Mouse (Mus musculus) bone marrow macrophage, adult 2 months (primary cell): ENCODE results near the gene Skap1.

Experiments
- CTCF ChIP-seq: IDR thresholded peaks from 2 replicates; pipeline ENCODE4 v1.5.1; 2012; ENCODE audit warnings: low read depth, mild to moderate bottlenecking, low read length, moderate library complexity
- POLR2A ChIP-seq: IDR thresholded peaks from 2 replicates; pipeline ENCODE4 v1.6.1; 2012; ENCODE audit warnings: mild to moderate bottlenecking, low read depth, low read length, borderline replicate concordance

DNA sequence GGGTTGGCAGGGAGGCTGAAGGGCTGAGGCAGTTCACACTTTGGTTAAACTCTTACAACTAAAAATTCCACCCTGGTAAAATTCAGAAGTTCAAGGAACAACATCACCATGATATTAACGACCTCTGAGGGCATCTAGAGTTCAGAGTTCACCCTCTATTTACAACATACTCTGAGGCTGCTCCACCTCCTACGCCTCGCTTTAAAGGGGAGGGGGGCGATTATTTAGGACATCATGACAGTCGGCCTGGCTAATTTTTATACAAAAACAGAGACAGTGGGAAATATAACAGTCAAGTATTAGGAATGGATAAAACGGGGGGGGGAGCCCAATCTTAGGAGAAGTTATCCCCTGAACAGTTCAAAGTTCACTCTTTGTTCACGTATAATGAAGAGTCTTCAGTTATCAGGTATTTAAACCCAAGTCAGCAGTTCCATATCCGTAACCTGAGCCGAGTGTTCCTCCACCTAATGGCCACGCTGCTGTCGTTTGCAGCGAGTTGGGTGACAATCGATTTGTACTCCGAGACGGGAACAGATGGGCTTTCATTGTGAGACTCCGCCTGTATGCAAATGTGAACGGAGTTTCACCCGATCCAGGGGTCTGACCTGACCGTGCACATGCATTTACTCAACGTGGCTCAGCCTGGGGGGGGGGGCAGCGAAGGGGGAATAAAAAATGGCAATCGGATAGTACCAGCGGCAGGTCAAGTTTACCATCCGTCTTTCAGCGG, 114.3 kb downstream of the Skap1 start:
- no peak for TF ChIP-seq CTCF
- no peak for TF ChIP-seq POLR2A
